Mouse (Mus musculus) brain, embryonic 14.5 days (tissue): ENCODE measurements at regions not wholly inside any gene's neighbourhood (a gene's known extent, or its start where the extent isn't known, plus 50 kb on each side); places are given as distances from the start of the nearest gene placed in this dataset.

Experiments used
- CTCF ChIP-seq: fragments of 200-500 bp; IDR thresholded peaks from 2 replicates; pipeline ENCODE4 v1.5.1; 2012; ENCODE audit warnings: inconsistent platforms, mild to moderate bottlenecking, moderate library complexity, borderline replicate concordance; ENCODE audit not compliant: insufficient read depth, insufficient read length; ENCODE audit errors: extremely low read depth
- POLR2A ChIP-seq: fragments of 200-500 bp; IDR thresholded peaks from 2 replicates; pipeline ENCODE4 v1.6.1; 2012; ENCODE audit warnings: mild to moderate bottlenecking, inconsistent platforms, borderline replicate concordance; ENCODE audit not compliant: poor library complexity, insufficient read depth, insufficient read length, severe bottlenecking; ENCODE audit errors: extremely low read depth

GRCm38 (mm10) chr10:17367430-17367829, 355.6 kb upstream of the Cited2 start:
- TF ChIP-seq CTCF (no peak), POLR2A (no peak)
